Mouse (Mus musculus) brain, embryonic 14.5 days (tissue): Measurements from ENCODE around the gene Lctl.

Experiments used
- CTCF ChIP-seq: fragments of 200-500 bp; IDR thresholded peaks from 2 replicates; pipeline ENCODE4 v1.5.1; 2012; ENCODE audit warnings: inconsistent platforms, mild to moderate bottlenecking, moderate library complexity, borderline replicate concordance; ENCODE audit not compliant: insufficient read depth, insufficient read length; ENCODE audit errors: extremely low read depth
- POLR2A ChIP-seq: fragments of 200-500 bp; IDR thresholded peaks from 2 replicates; pipeline ENCODE4 v1.6.1; 2012; ENCODE audit warnings: mild to moderate bottlenecking, inconsistent platforms, borderline replicate concordance; ENCODE audit not compliant: poor library complexity, insufficient read depth, insufficient read length, severe bottlenecking; ENCODE audit errors: extremely low read depth

GRCm38 (mm10) chr9:64110502-64110901, 6.4 kb upstream of the Lctl start:
- TF ChIP-seq CTCF (no peak), POLR2A (no peak)
